Mouse (Mus musculus) retina, postnatal 7 days (tissue): Measurements from ENCODE around the gene L3hypdh.
"Not testable (repeated sequence)": the region's sequence is repeated elsewhere in the genome, so short reads cannot be mapped to it uniquely, and the experiment has no call there.

Experiments used
- DNase-seq: peaks from one replicate; pipeline ENCODE4 v3.0.0-alpha.2; 2012; ENCODE audit warnings: low read depth, low spot score

Gene L3hypdh

GRCm38 (mm10) chr12:72053851-72054250 lies 31.4 kb downstream of the L3hypdh start:
- peak; percentile 36 for DNase-seq

- DNase-seq = peak; percentile 46
Measured at GRCm38 (mm10) chr12:72053303-72053702, 31.9 kb downstream of the L3hypdh start.

- DNase-seq = no peak
Measured at GRCm38 (mm10) chr12:72052571-72052970, 32.7 kb downstream of the L3hypdh start.

GRCm38 (mm10) chr12:72050821-72051220 lies 34.4 kb downstream of the L3hypdh start:
- DNase-seq = no peak

- DNase-seq = not testable (repeated sequence)
Measured at GRCm38 (mm10) chr12:72050156-72050555, 35.1 kb downstream of the L3hypdh start.

GRCm38 (mm10) chr12:72047513-72047912 lies 37.7 kb downstream of the L3hypdh start:
- peak; percentile 16 for DNase-seq

- no peak for DNase-seq
Measured at GRCm38 (mm10) chr12:72041238-72041637, 44.0 kb downstream of the L3hypdh start.

- DNase-seq = no peak
Measured at GRCm38 (mm10) chr12:72039501-72039900, 45.7 kb downstream of the L3hypdh start.

GRCm38 (mm10) chr12:72038866-72039265 lies 46.4 kb downstream of the L3hypdh start:
- no peak for DNase-seq

GRCm38 (mm10) chr12:72037049-72037448 lies 48.2 kb downstream of the L3hypdh start:
- no peak for DNase-seq

- no peak for DNase-seq
Measured at GRCm38 (mm10) chr12:72036097-72036661, 49.1 kb downstream of the L3hypdh start.

- no peak for DNase-seq
Measured at GRCm38 (mm10) chr12:72031794-72032193, 53.4 kb downstream of the L3hypdh start.

GRCm38 (mm10) chr12:72031171-72031570 lies 54.1 kb downstream of the L3hypdh start:
- no peak for DNase-seq

- no peak for DNase-seq
Measured at GRCm38 (mm10) chr12:72025275-72025795, 59.9 kb downstream of the L3hypdh start.

- DNase-seq = no peak
Measured at GRCm38 (mm10) chr12:72023572-72023971, 61.7 kb downstream of the L3hypdh start.
